In genomic region chr19:8982303-8983149, GRCm38 (mm10) we compare ENCODE assay signal across 9 mouse cellular contexts. TPM values are rescaled to one million over a fixed set of nuclear protein-coding genes. Genes with fewer than 3 reads are reported as not detected.
DNase-seq lines count a peak whose midpoint lies in the region; ATAC-seq and TF ChIP-seq lines count a peak whose summit lies in the region.
"Had no signal": no experiment of that assay in that cellular context is flagged by ENCODE, and none has a peak within 500 bp of the region (broad histone marks: within the 10 kb centered on the region; RNA-seq: fewer than 3 reads in every experiment).

No protein-coding gene starts in this region.

- DNase-seq in kidney, postnatal 25 days: no peak
- DNase-seq in adipocyte (ENCODE audit: low spot score): peak; percentile 48
- no peak for DNase-seq in spleen, adult 18-20 months
- no peak for DNase-seq in hindbrain, postnatal 0 days (ENCODE audit: low spot score)

- H3K27ac ChIP-seq in kidney, embryonic 16.5 days (ENCODE audit: low read length): peak overlapping the region; percentile 27; the same call in 1 of the 2 replicates
- peak overlapping the region; percentile 64 for H3K27ac ChIP-seq in intestine, embryonic 15.5 days
- H3K27ac ChIP-seq in midbrain, embryonic 13.5 days: no peak overlapping the region
- no peak overlapping the region for H3K27ac ChIP-seq in hindbrain, postnatal 0 days

- H3K9ac ChIP-seq in kidney, embryonic 16.5 days (replicated peaks; ENCODE audit: low read length): no peak overlapping the region
- no peak overlapping the region for H3K9ac ChIP-seq in intestine, embryonic 15.5 days
- no peak overlapping the region for H3K9ac ChIP-seq in midbrain, embryonic 13.5 days (replicated peaks)
- no peak overlapping the region for H3K9ac ChIP-seq in hindbrain, postnatal 0 days (replicated peaks; ENCODE audit: low read length)

- H3K9me3 ChIP-seq in kidney, embryonic 16.5 days (ENCODE audit: low read length): no peaks in the 10 kb centered on the region
- no peaks in the 10 kb centered on the region for H3K9me3 ChIP-seq in intestine, embryonic 15.5 days
- H3K9me3 ChIP-seq in midbrain, embryonic 13.5 days: no peaks in the 10 kb centered on the region
- no peaks in the 10 kb centered on the region for H3K9me3 ChIP-seq in hindbrain, postnatal 0 days (ENCODE audit: low read length)
- H3K9me3 ChIP-seq: hindbrain, embryonic 10.5 days had no signal

- ATAC-seq in kidney, embryonic 16.5 days (ENCODE audit: low FRiP score, low TSS enrichment): no peak
- peak; percentile 81 for ATAC-seq in intestine, embryonic 15.5 days
- ATAC-seq in megakaryocyte-erythroid progenitor cell, adult 5-6 weeks (replicated peaks; ENCODE audit: low FRiP score, low TSS enrichment, poor library complexity, severe bottlenecking): 0 out of 2 replicates have a peak, but pooled peaks have one; percentile 18
- ATAC-seq in midbrain, embryonic 13.5 days: no peak
- ATAC-seq in hindbrain, postnatal 0 days: no peak

- no peak overlapping the region for H3K4me2 ChIP-seq in kidney, embryonic 16.5 days (replicated peaks; ENCODE audit: low read depth, low read length)
- H3K4me2 ChIP-seq in intestine, embryonic 15.5 days (replicated peaks): no peak overlapping the region
- no peak overlapping the region for H3K4me2 ChIP-seq in midbrain, embryonic 13.5 days (replicated peaks)
- H3K4me2 ChIP-seq in hindbrain, postnatal 0 days (ENCODE audit: low read depth, low read length): no peak overlapping the region

- no peak overlapping the region for H3K4me3 ChIP-seq in kidney, embryonic 16.5 days (ENCODE audit: low read length)
- no peak overlapping the region for H3K4me3 ChIP-seq in intestine, embryonic 15.5 days (replicated peaks)
- H3K4me3 ChIP-seq in midbrain, embryonic 13.5 days (replicated peaks): no peak overlapping the region
- H3K4me3 ChIP-seq in hindbrain, postnatal 0 days (ENCODE audit: low read length): no peak overlapping the region

- peaks cover 16% of the 10 kb centered on the region for H3K4me1 ChIP-seq in kidney, embryonic 16.5 days (ENCODE audit: insufficient read depth, low read length)
- peaks cover 45% of the 10 kb centered on the region for H3K4me1 ChIP-seq in intestine, embryonic 15.5 days (replicated peaks)
- H3K4me1 ChIP-seq in midbrain, embryonic 13.5 days (replicated peaks): peaks cover 45% of the 10 kb centered on the region
- peaks cover 7% of the 10 kb centered on the region; the same call in 1 of the 2 replicates for H3K4me1 ChIP-seq in hindbrain, postnatal 0 days (ENCODE audit: insufficient read depth, low read length)

- TF ChIP-seq CTCF in hindbrain, postnatal 0 days (IDR thresholded peaks at IDR 0.05; ENCODE audit: low read depth): no peak

- 42% methylated on average over 5 of the region's 5 CpGs for WGBS in kidney, embryonic 16.5 days
- WGBS in intestine, embryonic 15.5 days: 36% methylated on average over 5 of the region's 5 CpGs
- WGBS in midbrain, embryonic 13.5 days: 57% methylated on average over 5 of the region's 5 CpGs
- WGBS in hindbrain, postnatal 0 days: 60% methylated on average over 5 of the region's 5 CpGs

- peaks cover 28% of the 10 kb centered on the region for H3K36me3 ChIP-seq in kidney, embryonic 16.5 days (ENCODE audit: insufficient read depth, low read length)
- H3K36me3 ChIP-seq in intestine, embryonic 15.5 days: peaks cover 14% of the 10 kb centered on the region
- H3K36me3 ChIP-seq in midbrain, embryonic 13.5 days: peaks cover 40% of the 10 kb centered on the region
- peaks cover 16% of the 10 kb centered on the region; the same call in 1 of the 2 replicates for H3K36me3 ChIP-seq in hindbrain, postnatal 0 days (ENCODE audit: insufficient read depth, low read length)

- H3K27me3 ChIP-seq in kidney, embryonic 16.5 days (ENCODE audit: insufficient read depth, low read length): no peaks in the 10 kb centered on the region
- H3K27me3 ChIP-seq in intestine, embryonic 15.5 days (replicated peaks): no peaks in the 10 kb centered on the region
- peaks cover 7% of the 10 kb centered on the region; the same call in 1 of the 2 replicates for H3K27me3 ChIP-seq in midbrain, embryonic 13.5 days
- no peaks in the 10 kb centered on the region for H3K27me3 ChIP-seq in hindbrain, postnatal 0 days (ENCODE audit: insufficient read depth, low read length)

RNA-seq across cellular contexts. Expression of gene Ahnak, which starts 6.6 kb away (rescaled TPM):
- 14.0 and 14.4 TPM in 2 replicates for polyA plus RNA-seq in kidney, embryonic 16.5 days (2015; fragmentation: Nextera tagmentation; extraction: Ambion mirVana)
- polyA plus RNA-seq in intestine, embryonic 15.5 days (2015; fragmentation: Nextera tagmentation; extraction: Ambion mirVana): 22.4 and 25.0 TPM in 2 replicates
- total RNA-seq in megakaryocyte-erythroid progenitor cell, adult 5-6 weeks (2014; fragmentation: Nextera tagmentation): 1.5 and 9.4 TPM in 2 replicates
- 7.2 and 24.7 TPM in 2 replicates for total RNA-seq in megakaryocyte-erythroid progenitor cell, adult 5-6 weeks (2017)
- polyA plus RNA-seq in midbrain, embryonic 13.5 days (2015; fragmentation: Nextera tagmentation; extraction: Ambion mirVana): 3.7 and 4.9 TPM in 2 replicates
- 11.2 and 11.7 TPM in 2 replicates for total RNA-seq in hindbrain, postnatal 0 days (2014; rRNA removed)
- 5.7 and 6.1 TPM in 2 replicates for polyA plus RNA-seq in hindbrain, postnatal 0 days (2015; fragmentation: Nextera tagmentation; extraction: Ambion mirVana)

RNA-seq across cellular contexts. Expression of gene Eef1g, which starts 15.7 kb away (rescaled TPM):
- 436 and 455 TPM in 2 replicates for polyA plus RNA-seq in kidney, embryonic 16.5 days (2015; fragmentation: Nextera tagmentation; extraction: Ambion mirVana)
- polyA plus RNA-seq in intestine, embryonic 15.5 days (2015; fragmentation: Nextera tagmentation; extraction: Ambion mirVana): 436 and 453 TPM in 2 replicates
- 1,323 and 1,614 TPM in 2 replicates for total RNA-seq in megakaryocyte-erythroid progenitor cell, adult 5-6 weeks (2014; fragmentation: Nextera tagmentation)
- 848 and 982 TPM in 2 replicates for total RNA-seq in megakaryocyte-erythroid progenitor cell, adult 5-6 weeks (2017)
- polyA plus RNA-seq in midbrain, embryonic 13.5 days (2015; fragmentation: Nextera tagmentation; extraction: Ambion mirVana): 334 and 335 TPM in 2 replicates
- 442 and 469 TPM in 2 replicates for total RNA-seq in hindbrain, postnatal 0 days (2014; rRNA removed)
- 256 and 260 TPM in 2 replicates for polyA plus RNA-seq in hindbrain, postnatal 0 days (2015; fragmentation: Nextera tagmentation; extraction: Ambion mirVana)

RNA-seq across cellular contexts. Expression of gene Tut1, which starts 28.9 kb away (rescaled TPM):
- 36.0 and 38.3 TPM in 2 replicates for polyA plus RNA-seq in kidney, embryonic 16.5 days (2015; fragmentation: Nextera tagmentation; extraction: Ambion mirVana)
- polyA plus RNA-seq in intestine, embryonic 15.5 days (2015; fragmentation: Nextera tagmentation; extraction: Ambion mirVana): 29.7 and 30.4 TPM in 2 replicates
- total RNA-seq in megakaryocyte-erythroid progenitor cell, adult 5-6 weeks (2014; fragmentation: Nextera tagmentation): 30.7 and 32.2 TPM in 2 replicates
- total RNA-seq in megakaryocyte-erythroid progenitor cell, adult 5-6 weeks (2017): 15.8 and 18.8 TPM in 2 replicates
- polyA plus RNA-seq in midbrain, embryonic 13.5 days (2015; fragmentation: Nextera tagmentation; extraction: Ambion mirVana): 32.4 and 32.6 TPM in 2 replicates
- total RNA-seq in hindbrain, postnatal 0 days (2014; rRNA removed): 20.8 and 23.4 TPM in 2 replicates
- polyA plus RNA-seq in hindbrain, postnatal 0 days (2015; fragmentation: Nextera tagmentation; extraction: Ambion mirVana): 16.0 and 16.2 TPM in 2 replicates

RNA-seq across cellular contexts. Expression of gene Mta2, which starts 40.9 kb away (rescaled TPM):
- 179 and 180 TPM in 2 replicates for polyA plus RNA-seq in kidney, embryonic 16.5 days (2015; fragmentation: Nextera tagmentation; extraction: Ambion mirVana)
- 130 and 139 TPM in 2 replicates for polyA plus RNA-seq in intestine, embryonic 15.5 days (2015; fragmentation: Nextera tagmentation; extraction: Ambion mirVana)
- total RNA-seq in megakaryocyte-erythroid progenitor cell, adult 5-6 weeks (2014; fragmentation: Nextera tagmentation): 158 and 173 TPM in 2 replicates
- total RNA-seq in megakaryocyte-erythroid progenitor cell, adult 5-6 weeks (2017): 205 and 206 TPM in 2 replicates
- 149 and 153 TPM in 2 replicates for polyA plus RNA-seq in midbrain, embryonic 13.5 days (2015; fragmentation: Nextera tagmentation; extraction: Ambion mirVana)
- 65.1 and 71.4 TPM in 2 replicates for total RNA-seq in hindbrain, postnatal 0 days (2014; rRNA removed)
- polyA plus RNA-seq in hindbrain, postnatal 0 days (2015; fragmentation: Nextera tagmentation; extraction: Ambion mirVana): 75.2 and 78.8 TPM in 2 replicates

RNA-seq across cellular contexts. Expression of gene Eml3, which starts 53.2 kb away (rescaled TPM):
- polyA plus RNA-seq in kidney, embryonic 16.5 days (2015; fragmentation: Nextera tagmentation; extraction: Ambion mirVana): 33.2 and 34.1 TPM in 2 replicates
- 24.2 and 28.4 TPM in 2 replicates for polyA plus RNA-seq in intestine, embryonic 15.5 days (2015; fragmentation: Nextera tagmentation; extraction: Ambion mirVana)
- 29.3 and 45.8 TPM in 2 replicates for total RNA-seq in megakaryocyte-erythroid progenitor cell, adult 5-6 weeks (2014; fragmentation: Nextera tagmentation)
- 14.5 and 23.6 TPM in 2 replicates for total RNA-seq in megakaryocyte-erythroid progenitor cell, adult 5-6 weeks (2017)
- polyA plus RNA-seq in midbrain, embryonic 13.5 days (2015; fragmentation: Nextera tagmentation; extraction: Ambion mirVana): 8.7 and 9.2 TPM in 2 replicates
- 8.3 and 8.6 TPM in 2 replicates for total RNA-seq in hindbrain, postnatal 0 days (2014; rRNA removed)
- 11.0 and 11.8 TPM in 2 replicates for polyA plus RNA-seq in hindbrain, postnatal 0 days (2015; fragmentation: Nextera tagmentation; extraction: Ambion mirVana)

Comparison
In these comparisons a context has a peak if more than half of its experiments do, and no peak if none do; other contexts are left out.
1. ATAC-seq: peak in intestine, embryonic 15.5 days (single experiment) and megakaryocyte-erythroid progenitor cell, adult 5-6 weeks (single experiment); none in kidney, embryonic 16.5 days (single experiment), midbrain, embryonic 13.5 days (single experiment) and hindbrain, postnatal 0 days (single experiment).
2. H3K27ac ChIP-seq: peak in kidney, embryonic 16.5 days (single experiment) and intestine, embryonic 15.5 days (single experiment); none in midbrain, embryonic 13.5 days (single experiment) and hindbrain, postnatal 0 days (single experiment).